Mouse (Mus musculus): ENCODE data around the gene Tbxas1. TPM values are rescaled to one million over a fixed set of nuclear protein-coding genes. Genes with fewer than 3 reads are reported as not detected.

Tbxas1 gene
- polyA plus RNA-seq, 1 experiment from 2014 or later = 2.5 TPM

- H3K9me3 ChIP-seq (replicated peaks) = no peaks in the 10 kb centered on the region
- WGBS = 77% methylated on average over 5 of the region's 5 CpGs
- H3K4me1 ChIP-seq = 0 out of 2 replicates have a peak, but pooled peaks cover 6% of the 10 kb centered on the region
- H3K9ac ChIP-seq = no peak overlapping the region
- no peak overlapping the region for H3K4me2 ChIP-seq (replicated peaks)
- H3K27me3 ChIP-seq = no peaks in the 10 kb centered on the region
- no peak overlapping the region for H3K4me3 ChIP-seq (replicated peaks)
- H3K27ac ChIP-seq (replicated peaks) = no peak overlapping the region
- no peaks in the 10 kb centered on the region for H3K36me3 ChIP-seq
- ATAC-seq (ENCODE audit: insufficient number of reproducible peaks, low FRiP score, low TSS enrichment, low read depth) = no peak
Measured at GRCm38 (mm10) chr6:38967988-38968387, 92.8 kb downstream of the Tbxas1 start.

GRCm38 (mm10) chr6:38969944-38970740, 94.9 kb downstream of the Tbxas1 start:
- no peak for ATAC-seq (ENCODE audit: insufficient number of reproducible peaks, low FRiP score, low TSS enrichment, low read depth)
- Histone ChIP-seq H3K4me1 (0 out of 2 replicates have a peak, but pooled peaks cover 6% of the 10 kb centered on the region), H3K27ac (replicated peaks) (no peak overlapping the region), H3K9ac (no peak overlapping the region), H3K4me3 (replicated peaks) (no peak overlapping the region), H3K27me3 (no peaks in the 10 kb centered on the region), H3K4me2 (replicated peaks) (no peak overlapping the region), H3K9me3 (replicated peaks) (no peaks in the 10 kb centered on the region), H3K36me3 (no peaks in the 10 kb centered on the region)
- WGBS = 52% methylated on average over 6 of the region's 6 CpGs

GRCm38 (mm10) chr6:38970759-38971158, 95.6 kb downstream of the Tbxas1 start:
- Histone ChIP-seq H3K4me1 (0 out of 2 replicates have a peak, but pooled peaks cover 6% of the 10 kb centered on the region), H3K36me3 (no peaks in the 10 kb centered on the region), H3K9ac (no peak overlapping the region), H3K27ac (replicated peaks) (no peak overlapping the region), H3K4me3 (replicated peaks) (no peak overlapping the region), H3K27me3 (no peaks in the 10 kb centered on the region), H3K4me2 (replicated peaks) (no peak overlapping the region), H3K9me3 (replicated peaks) (no peaks in the 10 kb centered on the region)
- no peak for ATAC-seq (ENCODE audit: insufficient number of reproducible peaks, low FRiP score, low TSS enrichment, low read depth)
- 71% methylated on average over 6 of the region's 6 CpGs for WGBS

- ATAC-seq (ENCODE audit: insufficient number of reproducible peaks, low FRiP score, low TSS enrichment, low read depth) = no peak
- no peak overlapping the region for H3K4me2 ChIP-seq (replicated peaks)
- no peaks in the 10 kb centered on the region for H3K36me3 ChIP-seq
- H3K9me3 ChIP-seq (replicated peaks) = no peaks in the 10 kb centered on the region
- H3K27ac ChIP-seq (replicated peaks) = no peak overlapping the region
- H3K27me3 ChIP-seq = no peaks in the 10 kb centered on the region
- H3K9ac ChIP-seq = no peak overlapping the region
- H3K4me3 ChIP-seq (replicated peaks) = no peak overlapping the region
- H3K4me1 ChIP-seq = 0 out of 2 replicates have a peak, but pooled peaks cover 6% of the 10 kb centered on the region
- WGBS = 42% methylated on average over 1 of the region's 1 CpGs
Measured at GRCm38 (mm10) chr6:38972826-38973225, 97.6 kb downstream of the Tbxas1 start.

- no peak overlapping the region for H3K9ac ChIP-seq
- H3K4me3 ChIP-seq (replicated peaks) = no peak overlapping the region
- 87% methylated on average over 10 of the region's 10 CpGs for WGBS
- H3K9me3 ChIP-seq (replicated peaks) = no peaks in the 10 kb centered on the region
- 0 out of 2 replicates have a peak, but pooled peaks cover 6% of the 10 kb centered on the region for H3K4me1 ChIP-seq
- H3K27ac ChIP-seq (replicated peaks) = no peak overlapping the region
- ATAC-seq (ENCODE audit: insufficient number of reproducible peaks, low FRiP score, low TSS enrichment, low read depth) = no peak
- H3K27me3 ChIP-seq = no peaks in the 10 kb centered on the region
- H3K36me3 ChIP-seq = no peaks in the 10 kb centered on the region
- H3K4me2 ChIP-seq (replicated peaks) = no peak overlapping the region
Measured at GRCm38 (mm10) chr6:38973441-38974161, 98.4 kb downstream of the Tbxas1 start.

GRCm38 (mm10) chr6:38974162-38974525, 98.9 kb downstream of the Tbxas1 start:
- Histone ChIP-seq H3K27ac (replicated peaks) (no peak overlapping the region), H3K4me3 (replicated peaks) (no peak overlapping the region), H3K9ac (no peak overlapping the region), H3K36me3 (no peaks in the 10 kb centered on the region), H3K9me3 (replicated peaks) (no peaks in the 10 kb centered on the region), H3K4me1 (0 out of 2 replicates have a peak, but pooled peaks cover 6% of the 10 kb centered on the region), H3K4me2 (replicated peaks) (no peak overlapping the region), H3K27me3 (no peaks in the 10 kb centered on the region)
- no peak for ATAC-seq (ENCODE audit: insufficient number of reproducible peaks, low FRiP score, low TSS enrichment, low read depth)
- 55% methylated on average over 1 of the region's 1 CpGs for WGBS

- no peak overlapping the region for H3K27ac ChIP-seq (replicated peaks)
- no peaks in the 10 kb centered on the region for H3K9me3 ChIP-seq (replicated peaks)
- no peak for ATAC-seq (ENCODE audit: insufficient number of reproducible peaks, low FRiP score, low TSS enrichment, low read depth)
- no peaks in the 10 kb centered on the region for H3K36me3 ChIP-seq
- H3K4me3 ChIP-seq (replicated peaks) = no peak overlapping the region
- H3K27me3 ChIP-seq = no peaks in the 10 kb centered on the region
- H3K4me1 ChIP-seq = 0 out of 2 replicates have a peak, but pooled peaks cover 6% of the 10 kb centered on the region
- WGBS = 90% methylated on average over 8 of the region's 8 CpGs
- no peak overlapping the region for H3K9ac ChIP-seq
- no peak overlapping the region for H3K4me2 ChIP-seq (replicated peaks)
Measured at GRCm38 (mm10) chr6:38974536-38975268, 99.5 kb downstream of the Tbxas1 start.

- Histone ChIP-seq H3K9me3 (replicated peaks) (no peaks in the 10 kb centered on the region), H3K36me3 (no peaks in the 10 kb centered on the region), H3K27me3 (no peaks in the 10 kb centered on the region), H3K4me2 (replicated peaks) (no peak overlapping the region), H3K27ac (replicated peaks) (no peak overlapping the region), H3K4me3 (replicated peaks) (no peak overlapping the region), H3K9ac (no peak overlapping the region), H3K4me1 (peaks cover 6% of the 10 kb centered on the region; the same call in 1 of the 2 replicates)
- WGBS = 64% methylated on average over 4 of the region's 4 CpGs
- ATAC-seq (ENCODE audit: insufficient number of reproducible peaks, low FRiP score, low TSS enrichment, low read depth) = no peak
Measured at GRCm38 (mm10) chr6:38975866-38976265, 100.7 kb downstream of the Tbxas1 start.

- ATAC-seq (ENCODE audit: insufficient number of reproducible peaks, low FRiP score, low TSS enrichment, low read depth) = no peak
- H3K4me1 ChIP-seq = peaks cover 3% of the 10 kb centered on the region; the same call in 1 of the 2 replicates
- H3K27me3 ChIP-seq = no peaks in the 10 kb centered on the region
- H3K9me3 ChIP-seq (replicated peaks) = no peaks in the 10 kb centered on the region
- no peak overlapping the region for H3K27ac ChIP-seq (replicated peaks)
- no peak overlapping the region for H3K9ac ChIP-seq
- no peaks in the 10 kb centered on the region for H3K36me3 ChIP-seq
- H3K4me3 ChIP-seq (replicated peaks) = no peak overlapping the region
- no peak overlapping the region for H3K4me2 ChIP-seq (replicated peaks)
- 75% methylated on average over 2 of the region's 2 CpGs for WGBS
Measured at GRCm38 (mm10) chr6:38976355-38976754, 101.2 kb downstream of the Tbxas1 start.

- H3K27ac ChIP-seq (replicated peaks) = no peak overlapping the region
- H3K36me3 ChIP-seq = no peaks in the 10 kb centered on the region
- H3K9me3 ChIP-seq (replicated peaks) = no peaks in the 10 kb centered on the region
- peaks cover 11% of the 10 kb centered on the region; the same call in 1 of the 2 replicates for H3K4me1 ChIP-seq
- no peak overlapping the region for H3K9ac ChIP-seq
- no peak overlapping the region for H3K4me2 ChIP-seq (replicated peaks)
- WGBS = 69% methylated on average over 11 of the region's 11 CpGs
- no peaks in the 10 kb centered on the region for H3K27me3 ChIP-seq
- no peak for ATAC-seq (ENCODE audit: insufficient number of reproducible peaks, low FRiP score, low TSS enrichment, low read depth)
- no peak overlapping the region for H3K4me3 ChIP-seq (replicated peaks)
Measured at GRCm38 (mm10) chr6:38980921-38981715, 105.9 kb downstream of the Tbxas1 start.
